Mouse (Mus musculus) retina, adult 2 months (tissue): Measurements from ENCODE around the gene Ube3a.

Source experiments
- DNase-seq: peaks from one replicate; pipeline ENCODE4 v3.0.0-alpha.2; 2012; ENCODE audit warnings: low read depth, low spot score

The Ube3a gene

DNA sequence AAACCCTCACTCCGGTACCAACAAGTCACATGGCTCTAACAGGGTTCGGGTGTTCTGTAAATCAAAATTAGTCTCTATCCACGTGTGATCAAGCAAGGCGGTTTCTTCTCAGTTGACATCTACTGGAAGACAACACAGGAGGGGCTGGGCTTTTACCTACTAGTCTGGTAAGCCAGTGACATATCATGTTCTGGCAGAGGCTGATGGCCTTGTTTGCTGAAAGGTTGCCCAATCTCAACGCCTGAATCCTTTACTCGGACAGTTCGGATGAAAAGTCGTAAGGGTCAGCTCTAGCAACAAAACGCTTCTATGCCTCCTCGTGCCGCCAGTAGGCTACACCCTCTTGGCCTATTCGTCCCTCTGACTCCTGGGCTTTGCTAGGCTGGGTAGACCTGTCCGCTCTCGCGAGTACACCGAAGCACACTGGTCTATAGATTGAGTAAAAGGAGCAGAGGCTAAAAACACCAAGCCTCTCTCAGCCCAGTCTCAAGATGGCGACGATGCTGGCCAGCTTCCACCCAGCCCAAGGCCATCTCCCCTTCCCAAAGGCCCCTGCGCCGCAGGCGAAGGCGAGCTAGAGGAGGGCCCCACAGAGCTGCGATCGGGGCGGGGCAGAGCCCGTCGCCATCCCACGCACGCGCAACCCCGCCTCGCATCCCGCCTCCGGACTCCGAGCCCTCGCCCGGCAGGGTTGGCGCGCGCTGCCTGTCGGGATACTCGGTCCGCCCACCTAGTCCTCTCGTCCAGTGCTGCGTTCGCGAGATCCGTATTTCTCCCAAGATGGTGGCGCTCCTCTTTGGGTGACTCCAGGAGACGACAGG, at the start of gene Ube3a:
TSS of gene Ube3a (plus strand) at position 706 of the 821 bp plus-strand sequence.
- peak; percentile 85 for DNase-seq

DNA sequence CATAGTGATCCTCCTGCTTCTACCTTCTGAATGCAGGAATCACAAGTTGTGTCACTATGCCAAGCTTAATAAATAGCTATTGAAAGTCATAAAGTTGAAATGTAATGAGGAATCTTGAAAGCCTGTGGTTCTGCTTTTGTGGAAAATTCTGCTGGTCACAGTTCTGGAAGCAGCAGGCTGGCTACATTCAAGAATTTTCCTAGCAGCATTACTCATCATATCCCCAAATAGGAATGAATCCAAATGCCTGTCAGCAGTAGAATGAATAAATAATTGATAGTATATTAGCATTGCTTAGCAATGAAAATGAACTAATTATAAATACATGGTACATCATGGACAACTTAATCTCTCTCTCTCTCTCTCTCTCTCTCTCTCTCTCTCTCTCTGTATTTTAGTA, 35.7 kb upstream of the Ube3a start:
- DNase-seq, result no peak

DNA sequence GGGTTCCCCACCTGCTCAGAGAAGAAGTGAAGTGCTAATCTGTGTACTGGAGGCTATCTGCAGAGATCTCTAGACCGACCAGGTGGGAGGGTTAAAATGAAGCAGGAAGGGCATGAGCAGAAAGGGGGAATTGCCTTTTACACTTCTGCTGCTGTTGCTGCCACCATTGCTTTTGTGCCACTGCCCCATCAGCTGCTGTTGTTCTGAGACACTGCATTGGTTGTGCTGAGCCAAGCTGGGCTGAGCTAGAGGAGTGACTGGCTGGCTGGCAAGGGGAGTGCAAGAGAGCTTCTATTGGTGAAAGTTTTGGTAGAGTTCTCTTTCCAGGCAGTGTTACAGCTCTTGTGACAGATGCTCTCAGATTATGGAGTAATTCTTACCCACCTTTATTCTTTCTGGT, 13.6 kb upstream of the Ube3a start:
- DNase-seq, result no peak

DNA sequence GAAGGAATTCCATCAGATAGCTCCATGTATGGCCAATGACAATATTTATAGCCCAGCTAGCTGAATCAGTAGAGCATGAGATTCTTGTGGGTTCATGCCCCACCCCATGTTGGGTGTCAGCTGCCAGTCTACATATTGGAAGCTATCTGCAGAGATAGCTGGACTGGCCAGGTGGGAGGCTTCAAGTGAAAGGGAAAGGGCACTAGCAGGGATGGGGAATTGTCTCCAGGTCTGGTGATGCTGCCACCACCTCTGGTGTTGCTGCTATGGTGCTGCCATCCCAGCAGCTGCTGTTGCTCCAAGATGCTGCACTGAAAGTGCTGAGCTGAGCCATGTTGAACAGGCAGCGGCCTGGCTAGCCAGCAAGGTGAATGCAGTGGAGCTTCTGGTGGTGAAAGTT, 7.3 kb upstream of the Ube3a start:
- DNase-seq, result no peak

DNA sequence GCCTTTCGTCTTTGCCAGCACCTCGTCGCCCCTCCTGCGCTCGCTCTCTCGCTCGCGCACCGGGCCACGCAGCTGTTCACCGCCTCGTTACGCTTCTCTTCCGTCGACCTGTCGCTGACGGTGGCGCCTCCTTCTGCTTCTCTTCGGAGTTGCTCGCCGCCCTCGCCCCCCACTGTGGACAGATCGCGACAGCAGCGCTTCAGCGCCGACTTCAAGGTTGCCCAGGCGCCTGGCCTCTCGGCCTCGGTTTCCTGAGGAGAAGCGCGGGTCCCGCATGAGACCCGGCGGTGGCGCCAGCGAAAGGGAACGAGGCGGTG, 274 bp downstream of the Ube3a start:
- no peak for DNase-seq

DNA sequence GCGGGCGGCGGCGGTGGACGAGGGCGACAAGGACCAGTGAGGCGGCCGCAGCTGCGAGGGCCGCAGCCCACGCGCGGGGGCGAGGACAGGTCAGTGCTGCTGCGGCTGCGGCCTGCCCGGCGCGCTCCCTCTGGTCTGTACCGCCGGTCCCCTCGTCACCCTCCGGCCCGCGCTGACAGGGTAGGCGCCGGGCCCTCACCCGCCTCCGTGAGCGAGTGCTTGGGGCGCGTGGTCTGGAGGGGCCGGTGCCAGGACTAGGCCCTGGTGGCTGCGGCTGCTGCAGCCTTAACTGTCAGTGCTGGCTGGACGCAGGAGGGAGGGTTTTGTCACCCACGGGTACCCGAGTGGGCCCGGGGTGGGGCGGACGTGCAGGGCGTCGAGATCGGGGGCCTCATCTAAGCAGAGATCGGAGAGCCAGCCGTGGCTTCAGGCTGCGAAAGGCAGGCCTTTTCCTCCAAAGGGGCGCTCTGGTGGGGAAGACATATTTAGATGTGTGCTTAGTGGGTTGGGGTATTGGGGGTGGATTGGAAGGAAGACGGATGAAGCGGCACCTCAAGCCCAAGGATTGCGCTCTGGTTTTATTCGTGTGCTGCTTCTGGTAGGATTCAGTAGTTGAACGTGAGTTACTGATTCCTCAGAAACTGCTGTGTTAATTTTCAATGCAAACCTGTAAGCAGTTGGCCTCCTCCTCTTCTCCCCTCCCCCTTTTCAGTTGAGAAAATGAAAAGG, 797 bp downstream of the Ube3a start:
- no peak for DNase-seq

DNA sequence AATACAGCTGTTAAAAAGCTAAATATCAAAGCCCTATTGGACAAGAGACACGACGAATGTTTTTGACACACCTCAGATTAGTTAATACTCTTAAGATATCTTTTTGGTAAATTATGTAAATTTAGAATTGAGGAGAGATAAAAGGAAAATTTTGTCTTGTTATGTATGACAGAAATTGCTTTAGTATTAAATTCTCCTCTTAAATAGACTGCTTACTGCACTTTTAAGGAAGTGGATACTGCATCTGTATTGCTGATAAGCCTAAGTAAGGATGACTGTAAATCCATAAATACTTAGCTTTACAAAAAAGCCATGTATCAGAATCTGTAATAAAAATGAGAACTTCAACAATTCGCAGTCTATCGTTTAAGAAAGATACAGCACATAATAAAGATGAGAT, 1.8 kb downstream of the Ube3a start:
- no peak for DNase-seq

DNA sequence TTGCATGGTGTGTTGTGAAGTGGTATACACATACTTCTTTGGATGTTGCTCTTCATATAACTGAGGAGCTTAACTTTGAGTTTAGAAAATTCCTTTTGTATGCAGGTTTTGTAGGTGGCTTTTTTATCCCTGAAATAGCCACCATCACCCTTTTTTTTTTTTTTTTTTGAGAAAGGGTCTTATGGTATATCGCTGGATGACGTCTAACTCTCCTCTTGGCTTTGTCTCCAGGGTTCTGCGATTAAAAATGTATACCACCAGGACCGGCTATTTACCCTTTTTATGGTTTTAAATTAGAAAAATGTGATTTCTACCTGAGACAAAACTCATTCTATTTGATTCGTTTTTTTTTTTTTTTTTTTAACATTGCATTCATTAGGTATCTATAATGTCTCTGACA, 2.2 kb downstream of the Ube3a start:
- DNase-seq, result no peak

DNA sequence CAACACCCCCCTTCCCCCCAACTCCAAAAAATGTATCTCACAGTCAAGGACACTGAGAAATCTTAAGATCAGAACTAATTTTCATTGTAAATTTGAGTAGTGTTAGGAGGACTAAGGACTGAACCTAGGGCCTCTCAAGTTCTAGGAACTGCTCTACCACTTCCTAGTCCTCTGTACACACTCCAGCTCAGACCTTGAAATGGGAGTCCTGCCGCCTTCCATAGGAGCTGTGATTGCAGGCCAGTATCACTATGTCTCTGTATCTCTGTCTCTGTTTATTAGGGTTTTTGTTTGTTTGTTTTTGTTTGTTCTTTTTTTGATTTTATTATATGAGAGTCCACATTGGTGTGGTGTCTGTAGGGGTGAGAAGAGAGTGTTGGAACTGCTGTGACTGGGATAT, 3.4 kb downstream of the Ube3a start:
- no peak for DNase-seq

DNA sequence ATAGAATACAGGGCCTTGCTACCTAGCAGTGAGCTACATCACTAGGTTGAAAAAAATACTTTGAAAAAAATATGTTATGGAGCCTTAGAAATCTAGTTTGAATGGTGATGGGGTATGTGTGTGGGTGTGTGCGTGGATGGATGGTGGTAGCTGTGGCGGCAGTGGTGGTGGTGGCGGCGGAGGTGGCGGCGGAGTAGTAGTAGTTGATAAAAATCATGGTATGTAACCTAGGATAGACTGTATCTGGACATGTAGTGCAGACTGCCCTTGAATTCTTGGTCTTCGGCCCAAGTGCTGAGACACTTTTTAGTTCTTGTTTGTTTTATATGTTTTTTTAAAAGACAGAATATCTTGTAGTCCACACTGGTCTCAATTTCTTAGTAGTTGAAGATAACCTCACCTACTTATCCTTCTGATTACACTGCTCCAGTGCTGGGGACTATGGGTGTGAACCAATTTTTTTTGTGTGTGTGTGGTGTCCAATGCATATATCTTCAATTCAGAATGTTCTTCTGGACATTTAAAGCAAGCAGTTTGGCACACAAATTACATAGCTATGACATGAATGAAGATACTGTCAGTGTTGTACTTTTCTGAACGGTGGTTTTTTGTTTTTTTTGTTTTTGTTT, 6.3 kb downstream of the Ube3a start:
- no peak for DNase-seq

DNA sequence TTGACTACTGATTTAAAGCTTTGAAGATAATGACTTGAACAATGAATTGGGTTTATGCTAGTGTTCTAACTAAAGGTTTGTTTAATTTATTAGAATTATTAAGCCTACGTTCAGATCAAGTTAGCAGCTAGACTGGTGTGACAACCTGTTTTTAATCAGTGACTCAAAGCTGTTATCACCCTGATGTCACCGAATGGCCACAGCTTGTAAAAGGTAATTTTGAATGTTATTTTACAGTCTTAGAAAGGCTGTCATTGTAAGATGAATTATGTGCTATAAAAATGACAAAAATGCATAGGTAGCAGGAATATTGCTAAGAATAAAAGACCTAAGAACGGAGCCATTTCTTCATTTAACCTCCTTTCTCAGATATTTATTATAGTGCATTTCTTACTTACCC, 14.7 kb downstream of the Ube3a start:
- DNase-seq, result no peak

DNA sequence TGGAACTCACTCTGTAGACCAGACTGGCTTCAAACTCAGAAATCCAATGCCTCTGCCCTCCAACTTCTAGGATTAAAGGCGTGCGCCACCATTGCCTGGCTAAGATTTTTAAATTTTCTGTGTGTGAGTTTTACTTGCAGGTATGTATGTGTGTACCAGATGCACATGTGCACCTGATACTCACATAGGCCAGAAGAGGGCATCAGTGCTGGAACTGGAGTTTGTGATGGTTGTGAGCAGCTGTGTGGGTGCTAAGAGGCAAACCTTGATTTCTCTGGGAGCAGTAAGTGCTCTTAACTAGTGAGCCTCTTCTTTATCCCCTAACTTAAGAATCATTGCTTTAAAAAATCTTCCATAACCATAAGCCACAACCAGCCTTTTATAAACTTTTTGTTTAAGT, 17.0 kb downstream of the Ube3a start:
- DNase-seq, result no peak

DNA sequence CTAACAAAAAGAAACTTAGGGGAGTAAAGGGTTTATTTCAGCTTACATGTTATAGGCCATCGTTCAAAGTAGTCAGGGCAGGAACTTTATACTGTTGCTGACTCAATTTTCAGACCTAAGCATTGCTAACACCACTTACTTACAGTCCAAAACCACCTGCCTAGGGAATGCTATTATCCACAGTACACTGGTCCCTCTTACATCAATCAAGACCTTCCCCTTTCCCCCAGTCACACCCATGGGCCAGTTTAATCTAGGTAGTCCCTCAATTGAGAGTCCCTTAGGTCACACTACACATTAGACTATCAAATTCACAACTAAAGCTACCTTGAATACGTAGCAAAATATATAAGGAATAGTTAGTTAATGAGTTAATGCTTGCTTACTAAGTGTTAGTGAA, 24.8 kb downstream of the Ube3a start:
- no peak for DNase-seq

DNA sequence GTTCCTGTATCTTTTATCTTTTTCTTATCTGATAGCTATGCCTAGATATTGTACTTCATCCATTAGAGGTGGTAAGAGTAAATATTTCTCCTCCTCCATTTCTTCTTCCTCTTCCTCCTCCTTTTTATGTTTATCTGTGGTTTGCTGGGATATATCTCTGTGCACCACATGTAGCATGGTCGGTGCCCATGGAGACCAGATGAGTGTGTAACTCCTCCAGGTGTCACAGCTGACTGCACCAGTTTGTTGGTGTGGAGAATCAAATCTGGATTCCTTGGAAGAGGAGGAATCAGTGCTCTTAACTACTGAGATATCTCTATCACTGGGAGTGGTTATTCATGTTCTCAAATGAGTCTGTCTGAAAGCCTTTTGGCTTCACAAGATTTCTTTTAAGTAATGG, 37.0 kb downstream of the Ube3a start:
- no peak for DNase-seq

DNA sequence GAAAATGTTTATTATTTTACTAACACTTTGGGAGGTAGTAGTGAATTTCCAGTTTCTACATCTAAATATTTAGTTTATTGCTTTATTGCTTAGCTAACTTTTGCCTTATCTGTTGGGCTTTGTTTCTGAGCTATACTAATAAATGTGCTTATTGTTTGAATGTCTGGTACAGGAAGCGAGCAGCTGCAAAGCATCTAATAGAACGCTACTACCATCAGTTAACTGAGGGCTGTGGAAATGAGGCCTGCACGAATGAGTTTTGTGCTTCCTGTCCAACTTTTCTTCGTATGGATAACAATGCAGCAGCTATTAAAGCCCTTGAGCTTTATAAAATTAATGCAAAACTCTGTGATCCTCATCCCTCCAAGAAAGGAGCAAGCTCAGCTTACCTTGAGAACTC, 43.2 kb downstream of the Ube3a start:
- no peak for DNase-seq

DNA sequence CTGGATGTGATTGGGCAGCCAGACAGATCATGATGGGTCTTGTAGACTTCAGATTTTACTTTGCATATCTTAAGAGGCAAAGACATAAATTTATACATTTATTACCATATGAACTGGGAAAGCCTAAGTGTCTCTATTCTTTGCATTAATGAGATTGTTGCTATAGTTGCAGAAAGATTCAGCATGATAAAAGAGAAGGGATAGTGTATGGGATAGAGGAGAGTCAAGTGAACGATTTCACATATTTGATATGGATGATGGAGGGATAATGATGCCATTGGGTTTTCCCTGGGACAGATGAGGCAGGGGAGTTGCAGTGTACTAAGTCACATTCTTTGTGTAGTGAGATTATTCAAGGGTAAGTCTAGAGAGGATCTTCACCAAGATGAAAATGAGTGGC, 84.0 kb downstream of the Ube3a start:
- DNase-seq, result no peak

DNA sequence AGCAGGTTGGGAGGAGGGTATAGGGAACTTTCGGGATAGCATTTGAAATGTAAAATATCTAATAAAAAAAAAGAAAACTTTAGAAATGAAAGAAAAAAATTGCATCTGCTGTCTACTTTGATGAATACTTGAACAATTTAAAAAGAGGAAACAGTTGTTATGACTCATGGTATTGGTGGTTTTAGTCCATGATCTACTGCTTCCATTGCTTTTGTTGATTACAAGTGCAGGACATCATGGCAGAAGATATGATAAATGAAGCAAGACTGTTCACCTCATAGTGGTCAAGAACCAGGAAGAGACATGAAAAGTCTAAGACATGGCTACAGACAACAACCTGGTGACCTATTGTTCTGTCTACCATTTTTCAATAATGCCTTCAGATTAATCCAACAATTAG, 94.2 kb downstream of the Ube3a start:
- no peak for DNase-seq
